Mouse (Mus musculus) CH12.LX (cell line): ENCODE measurements around the gene Gm12117. TPM values are rescaled to one million over a fixed set of nuclear protein-coding genes. Genes with fewer than 3 reads are reported as not detected.

ENCODE experiments used
- DNase-seq: peaks from one replicate; pipeline ENCODE4 v3.0.0-alpha.2; 2013; ENCODE audit errors: extremely low read depth
- H3K27ac ChIP-seq: 2 replicates; pipeline ENCODE4 v1.5.1; 2012; ENCODE audit warnings: low read depth, mild to moderate bottlenecking, control low read depth, moderate library complexity; ENCODE audit not compliant: insufficient read depth
- H3K27me3 ChIP-seq: replicated peaks from 2 replicates; pipeline ENCODE3; 2012; ENCODE audit warnings: inconsistent platforms
- H3K36me3 ChIP-seq, 2 experiments: replicated peaks in 1 of 2; 2 replicates each; pipeline versions ENCODE3 to v1.6.1; 2012; ENCODE audit warnings: inconsistent platforms in 1 of 2, low read length in 1 of 2, mild to moderate bottlenecking in 1 of 2, mixed read lengths in 1 of 2, moderate library complexity in 1 of 2; ENCODE audit not compliant: control insufficient read depth in 1 of 2, insufficient read depth in 1 of 2
- H3K4me1 ChIP-seq, 2 experiments: 2 replicates each; pipeline ENCODE4 v1.6.1; 2012; ENCODE audit warnings: inconsistent platforms in 1 of 2, moderate library complexity in 1 of 2; ENCODE audit not compliant: insufficient read depth in 2 of 2, control insufficient read depth in 1 of 2
- H3K4me2 ChIP-seq: 2 replicates; pipeline ENCODE4 v1.6.1; 2012; ENCODE audit warnings: low read depth, mild to moderate bottlenecking, control low read depth; ENCODE audit not compliant: poor library complexity, insufficient read depth, severe bottlenecking
- H3K4me3 ChIP-seq, 3 experiments: fragments of 150-350 bp in 1 of 3; sonication (generic) in 1 of 3; replicated peaks in 1 of 3; 2 replicates each; pipeline versions ENCODE3 to v1.5.1; 2011 to 2012; ENCODE audit warnings: low read depth in 2 of 3, low read length in 2 of 3, mild to moderate bottlenecking in 2 of 3, moderate library complexity in 2 of 3, control low read depth in 1 of 3, improper control_type of control experiment in 1 of 3, inconsistent platforms in 1 of 3, mixed read lengths in 1 of 3; ENCODE audit not compliant: poor library complexity in 1 of 3
- H3K79me2 ChIP-seq: replicated peaks from 2 replicates; pipeline ENCODE4 v1.6.1; 2012; ENCODE audit warnings: mild to moderate bottlenecking, moderate library complexity; ENCODE audit not compliant: control insufficient read depth, poor library complexity, insufficient read depth, severe bottlenecking; ENCODE audit errors: extremely low read depth
- H3K9ac ChIP-seq: 2 replicates; pipeline ENCODE4 v1.6.1; 2012; ENCODE audit warnings: low read depth, mild to moderate bottlenecking, control low read depth, moderate library complexity; ENCODE audit not compliant: insufficient read depth
- H3K9me3 ChIP-seq: replicated peaks from 2 replicates; pipeline ENCODE3; 2012; ENCODE audit warnings: low read length, inconsistent platforms, mixed read lengths
- BHLHE40 ChIP-seq: IDR thresholded peaks from 2 replicates; pipeline ENCODE4 v1.6.1; 2011; ENCODE audit warnings: mild to moderate bottlenecking, low read depth, low read length, improper control_type of control experiment
- CHD1 ChIP-seq: IDR thresholded peaks from 2 replicates; pipeline ENCODE4 v1.6.1; 2012; ENCODE audit warnings: low read depth, low read length, improper control_type of control experiment, inconsistent platforms
- CTCF ChIP-seq, 2 experiments: IDR thresholded peaks in 1 of 2; conservative IDR thresholded peaks in 1 of 2; 2 replicates each; pipeline ENCODE4 v1.5.1; 2011 to 2012; ENCODE audit warnings: low read depth in 2 of 2, low read length in 2 of 2, improper control_type of control experiment in 1 of 2, inconsistent platforms in 1 of 2, mild to moderate bottlenecking in 1 of 2, moderate library complexity in 1 of 2
- ELF1 ChIP-seq: IDR thresholded peaks from 2 replicates; pipeline ENCODE4 v1.6.1; 2014; ENCODE audit warnings: low read depth, mild to moderate bottlenecking, inconsistent platforms, low read length, improper control_type of control experiment
- EP300 ChIP-seq: IDR thresholded peaks from 2 replicates; pipeline ENCODE4 v1.6.1; 2011; ENCODE audit warnings: low read length, improper control_type of control experiment
- GABPA ChIP-seq: IDR thresholded peaks from 2 replicates; pipeline ENCODE4 v1.6.1; 2012; ENCODE audit warnings: low read depth, low read length, improper control_type of control experiment, inconsistent platforms; ENCODE audit not compliant: insufficient replicate concordance
- HCFC1 ChIP-seq: IDR thresholded peaks from 2 replicates; pipeline ENCODE4 v1.6.1; 2012; ENCODE audit warnings: low read depth, mild to moderate bottlenecking, inconsistent platforms, low read length, improper control_type of control experiment
- IRF4 ChIP-seq: IDR thresholded peaks from 2 replicates; pipeline ENCODE4 v1.6.1; 2014; ENCODE audit warnings: low read depth, mild to moderate bottlenecking, inconsistent platforms, low read length, improper control_type of control experiment
- JUN ChIP-seq: IDR thresholded peaks from 2 replicates; pipeline ENCODE4 v1.6.1; 2011; ENCODE audit warnings: low read depth, mild to moderate bottlenecking, low read length, improper control_type of control experiment, moderate library complexity; ENCODE audit not compliant: insufficient read depth
- JUND ChIP-seq: conservative IDR thresholded peaks from 2 replicates; pipeline ENCODE4 v1.6.1; 2011; ENCODE audit warnings: low read depth, low read length, improper control_type of control experiment
- KAT2A ChIP-seq: IDR thresholded peaks from 2 replicates; pipeline ENCODE4 v1.6.1; 2012; ENCODE audit warnings: low read length, improper control_type of control experiment, inconsistent platforms; ENCODE audit not compliant: insufficient replicate concordance
- MAFK ChIP-seq: IDR thresholded peaks from 2 replicates; pipeline ENCODE4 v1.6.1; 2011; ENCODE audit warnings: low read length, improper control_type of control experiment; ENCODE audit not compliant: insufficient replicate concordance
- MAX ChIP-seq: IDR thresholded peaks from 2 replicates; pipeline ENCODE4 v1.6.1; 2011; ENCODE audit warnings: low read length, improper control_type of control experiment
- MAZ ChIP-seq: IDR thresholded peaks from 2 replicates; pipeline ENCODE4 v1.6.1; 2012; ENCODE audit warnings: low read depth, mild to moderate bottlenecking, inconsistent platforms, low read length, improper control_type of control experiment, moderate library complexity
- MEF2A ChIP-seq: IDR thresholded peaks from 2 replicates; pipeline ENCODE4 v1.6.1; 2014; ENCODE audit warnings: low read depth, mild to moderate bottlenecking, inconsistent platforms, low read length, improper control_type of control experiment, borderline replicate concordance
- NELFE ChIP-seq: IDR thresholded peaks from 2 replicates; pipeline ENCODE4 v1.6.1; 2011; ENCODE audit warnings: low read depth, low read length, improper control_type of control experiment
- NRF1 ChIP-seq: IDR thresholded peaks from 2 replicates; pipeline ENCODE4 v1.6.1; 2014; ENCODE audit warnings: low read depth, mild to moderate bottlenecking, inconsistent platforms, low read length, improper control_type of control experiment, moderate library complexity
- PAX5 ChIP-seq: IDR thresholded peaks from 2 replicates; pipeline ENCODE4 v1.6.1; 2012; ENCODE audit warnings: low read length, inconsistent platforms, mixed read lengths
- POLR2A ChIP-seq: IDR thresholded peaks from 2 replicates; pipeline ENCODE4 v1.6.1; 2011; ENCODE audit warnings: low read depth, mild to moderate bottlenecking, improper control_type of control experiment, low read length
- POLR2AphosphoS2 ChIP-seq: IDR thresholded peaks from 2 replicates; pipeline ENCODE4 v1.6.1; 2011; ENCODE audit warnings: low read depth, low read length, improper control_type of control experiment
- RAD21 ChIP-seq: IDR thresholded peaks from 2 replicates; pipeline ENCODE4 v1.6.1; 2011; ENCODE audit warnings: low read depth, mild to moderate bottlenecking, low read length, improper control_type of control experiment, moderate library complexity
- RCOR1 ChIP-seq: conservative IDR thresholded peaks from 2 replicates; pipeline ENCODE4 v1.6.1; 2012; ENCODE audit warnings: low read depth, mild to moderate bottlenecking, inconsistent platforms, low read length, improper control_type of control experiment
- SIN3A ChIP-seq: IDR thresholded peaks from 2 replicates; pipeline ENCODE4 v1.6.1; 2012; ENCODE audit warnings: low read length, improper control_type of control experiment, inconsistent platforms
- TBP ChIP-seq: conservative IDR thresholded peaks from 2 replicates; pipeline ENCODE4 v1.6.1; 2011; ENCODE audit warnings: low read depth, low read length, improper control_type of control experiment
- TCF12 ChIP-seq: IDR thresholded peaks from 2 replicates; pipeline ENCODE4 v1.6.1; 2014; ENCODE audit warnings: low read depth, mild to moderate bottlenecking, inconsistent platforms, low read length, improper control_type of control experiment
- USF2 ChIP-seq: conservative IDR thresholded peaks from 2 replicates; pipeline ENCODE4 v1.6.1; 2011; ENCODE audit warnings: low read depth, low read length, improper control_type of control experiment
- ZC3H11A ChIP-seq: IDR thresholded peaks from 2 replicates; pipeline ENCODE4 v1.6.1; 2012; ENCODE audit warnings: low read depth, mild to moderate bottlenecking, inconsistent platforms, low read length, improper control_type of control experiment
- ZMIZ1 ChIP-seq: IDR thresholded peaks from 2 replicates; pipeline ENCODE4 v1.6.1; 2012; ENCODE audit warnings: low read depth, mild to moderate bottlenecking, inconsistent platforms, low read length, improper control_type of control experiment
- ZNF384 ChIP-seq: IDR thresholded peaks from 2 replicates; pipeline ENCODE4 v1.6.1; 2012; ENCODE audit warnings: low read depth, low read length, improper control_type of control experiment, inconsistent platforms
- dilution Hi-C: fragments of 300-500 bp; cut with MboI; formaldehyde crosslinking; loops from 2 replicates; pipeline ENCODE4 v1.14.3; 2020; ENCODE audit warnings: low sequenced_read_pairs; ENCODE audit not compliant: extremely low pct_unique_long_range_greater_than_20kb, extremely low pct_ligation_motif_present
- in situ Hi-C: fragments of 300-500 bp; cut with MboI; formaldehyde crosslinking; loops from 3 replicates; pipeline ENCODE4 v1.14.3; 2019; ENCODE audit warnings: low sequenced_read_pairs, low pct_ligation_motif_present, low pct_unique_long_range_greater_than_20kb, mixed read lengths
- polyA plus RNA-seq: library from polyadenylated mRNA; unstranded; fragments of >175 nt; gene quantifications from 2 replicates; pipeline ENCODE4 v1.2.1, GENCODE M21; 2012; ENCODE audit warnings: low read depth; ENCODE audit not compliant: insufficient read length
- total RNA-seq, 2 experiments: library from RNA; depleted of rRNA; stranded (reverse); fragments of 300-350 nt in 1 of 2; fragments of >200 nt in 1 of 2; gene quantifications; 2 replicates each; pipeline ENCODE4 v1.2.3; 2012 to 2014

Gm12117 gene
- total and polyA plus RNA-seq, 3 experiments: 0.46 TPM; not detected in 2

GRCm38 (mm10) chr11:33274816-33275215 lies 1.7 kb downstream of the Gm12117 start:
- no peak for DNase-seq
- Histone ChIP-seq H3K27ac (no peak overlapping the region), H3K4me1 (no peaks in the 10 kb centered on the region), H3K4me2 (no peak overlapping the region), H3K9me3 (no peaks in the 10 kb centered on the region), H3K27me3 (no peaks in the 10 kb centered on the region), H3K36me3 (no peaks in the 10 kb centered on the region), H3K79me2 (no peaks in the 10 kb centered on the region), H3K9ac (no peak overlapping the region), H3K4me3 (no peak overlapping the region)
- TF ChIP-seq POLR2A: no peak
- TF ChIP-seq MEF2A: no peak
- TF ChIP-seq KAT2A: no peak
- no peak for TF ChIP-seq ZC3H11A
- no peak for TF ChIP-seq NRF1
- TF ChIP-seq CTCF (conservative IDR thresholded peaks at IDR 0.05 in 1 of 2, IDR thresholded peaks at IDR 0.05 in 1 of 2; ENCODE audit: low read depth in 2 of 2, low read length in 2 of 2): no peak
- TF ChIP-seq MAFK: no peak
- no peak for TF ChIP-seq BHLHE40
- TF ChIP-seq MAZ: no peak
- TF ChIP-seq TCF12: no peak
- no peak for TF ChIP-seq MAX
- no peak for TF ChIP-seq JUN
- no peak for TF ChIP-seq TBP
- no peak for TF ChIP-seq ZMIZ1
- no peak for TF ChIP-seq GABPA
- no peak for TF ChIP-seq RCOR1
- TF ChIP-seq ELF1: no peak
- no peak for TF ChIP-seq ZNF384
- no peak for TF ChIP-seq HCFC1
- dilution Hi-C loops: no loop called here
- in situ Hi-C loops: no loop called here

GRCm38 (mm10) chr11:33274294-33274693 lies 2.2 kb downstream of the Gm12117 start:
- H3K4me1 ChIP-seq: no peaks in the 10 kb centered on the region
- H3K4me3 ChIP-seq: no peak overlapping the region
- H3K79me2 ChIP-seq: no peaks in the 10 kb centered on the region
- no peak overlapping the region for H3K9ac ChIP-seq
- TF ChIP-seq CHD1 (no peak), MAX (no peak), PAX5 (no peak), TBP (no peak), POLR2AphosphoS2 (no peak), POLR2A (no peak), NELFE (no peak), JUND (no peak), KAT2A (no peak), IRF4 (no peak), CTCF (conservative IDR thresholded peaks at IDR 0.05 in 1 of 2, IDR thresholded peaks at IDR 0.05 in 1 of 2; ENCODE audit: low read depth in 2 of 2, low read length in 2 of 2) (no peak), USF2 (no peak), EP300 (no peak), RAD21 (no peak), SIN3A (no peak), MAZ (no peak)
- no peak overlapping the region for H3K27ac ChIP-seq
- in situ Hi-C loops (no loop called here), dilution Hi-C loops (no loop called here)
- no peaks in the 10 kb centered on the region for H3K27me3 ChIP-seq
- H3K4me2 ChIP-seq: no peak overlapping the region
- H3K36me3 ChIP-seq: no peaks in the 10 kb centered on the region
- H3K9me3 ChIP-seq: no peaks in the 10 kb centered on the region
- no peak for DNase-seq
